In genomic region chr14:111413543-111413942, GRCm38 (mm10) we compare ENCODE assay signal across 13 mouse cellular contexts.
"Had no signal": no experiment of that assay in that cellular context is flagged by ENCODE, and none has a peak within 500 bp of the region (broad histone marks: within the 10 kb centered on the region; RNA-seq: fewer than 3 reads in every experiment).

No protein-coding gene starts in this region.

- H3K4me3 ChIP-seq: limb, embryonic 15.5 days; liver, embryonic 12.5 days; midbrain, embryonic 10.5 days; myocyte; neural tube, embryonic 15.5 days had no signal

- H3K9ac ChIP-seq: limb, embryonic 15.5 days; liver, embryonic 12.5 days; lung, embryonic 14.5 days; neural tube, embryonic 15.5 days had no signal

- H3K27me3 ChIP-seq: limb, embryonic 15.5 days; liver, embryonic 12.5 days; neural tube, embryonic 15.5 days had no signal

- H3K27ac ChIP-seq: limb, embryonic 15.5 days; liver, embryonic 12.5 days; midbrain, embryonic 10.5 days; neural tube, embryonic 15.5 days; stomach, postnatal 0 days had no signal

- ATAC-seq: liver, embryonic 12.5 days had no signal

- H3K4me2 ChIP-seq: limb, embryonic 15.5 days; liver, embryonic 12.5 days; lung, embryonic 14.5 days; neural tube, embryonic 15.5 days had no signal

- H3K9me3 ChIP-seq: limb, embryonic 15.5 days; liver, embryonic 12.5 days; midbrain, embryonic 10.5 days; neural tube, embryonic 15.5 days had no signal

- H3K36me3 ChIP-seq: limb, embryonic 15.5 days; liver, embryonic 12.5 days; midbrain, embryonic 10.5 days; neural tube, embryonic 15.5 days had no signal

- H3K4me1 ChIP-seq: limb, embryonic 15.5 days; liver, embryonic 12.5 days; neural tube, embryonic 15.5 days had no signal

- DNase-seq: kidney, postnatal 14 days; lung, embryonic 14.5 days; lung, postnatal 10 days; lung, postnatal 4 days; right cerebral cortex, adult 18-20 months; right cerebral cortex, postnatal 25 days; thymus, postnatal 4 days had no signal
